Mouse (Mus musculus) myocyte (in vitro differentiated cells): ENCODE data around the gene Gm4791. TPM values are rescaled to one million over a fixed set of nuclear protein-coding genes. Genes with fewer than 3 reads are reported as not detected.
A peak's percentile ranks its signal among the peaks of the same experiment; 100 is the strongest.

Experiments
- H3K27me3 ChIP-seq: one replicate; pipeline ENCODE4 v1.6.1; 2011; ENCODE audit not compliant: control insufficient read depth, insufficient read depth, insufficient read length
- H3K36me3 ChIP-seq: one replicate; pipeline ENCODE4 v1.6.1; 2011; ENCODE audit not compliant: control insufficient read depth, insufficient read depth
- H3K4me2 ChIP-seq: one replicate; pipeline ENCODE4 v1.6.1; 2011; ENCODE audit warnings: low read depth, control low read depth
- H3K4me3 ChIP-seq: one replicate; pipeline ENCODE4 v1.5.1; 2011; ENCODE audit warnings: mild to moderate bottlenecking, control low read depth, moderate library complexity
- H3K79me2 ChIP-seq: one replicate; pipeline ENCODE4 v1.6.1; 2011; ENCODE audit not compliant: control insufficient read depth, insufficient read depth
- H3ac ChIP-seq: one replicate; pipeline ENCODE4 v1.6.1; 2011; ENCODE audit not compliant: control insufficient read depth, insufficient read length
- CEBPB ChIP-seq: IDR thresholded peaks from 2 replicates; pipeline ENCODE4 v1.6.1; 2011; ENCODE audit warnings: mild to moderate bottlenecking, moderate library complexity; ENCODE audit not compliant: poor library complexity, insufficient read depth, severe bottlenecking
- E2F4 ChIP-seq: IDR thresholded peaks from one replicate; pipeline ENCODE4 v1.6.1; 2011; ENCODE audit warnings: mild to moderate bottlenecking, control low read depth, moderate library complexity; ENCODE audit not compliant: insufficient read depth
- MAX ChIP-seq: IDR thresholded peaks from one replicate; pipeline ENCODE4 v1.6.1; 2011; ENCODE audit warnings: low read depth, mild to moderate bottlenecking, control low read depth
- MYOD1 ChIP-seq, 3 experiments: IDR thresholded peaks; one replicate each; pipeline ENCODE4 v1.6.1; 2011; ENCODE audit warnings: control low read depth in 2 of 3, low read depth in 2 of 3, mild to moderate bottlenecking in 2 of 3, moderate library complexity in 1 of 3; ENCODE audit not compliant: insufficient read length in 2 of 3, control insufficient read depth in 1 of 3
- MYOG ChIP-seq, 3 experiments: IDR thresholded peaks; one replicate each; pipeline ENCODE4 v1.6.1; 2011; ENCODE audit warnings: control low read depth in 2 of 3, low read depth in 2 of 3, mild to moderate bottlenecking in 2 of 3; ENCODE audit not compliant: insufficient read length in 2 of 3, control insufficient read depth in 1 of 3, insufficient read depth in 1 of 3
- POLR2A ChIP-seq: IDR thresholded peaks from one replicate; pipeline ENCODE4 v1.6.1; 2011; ENCODE audit warnings: low read depth, mild to moderate bottlenecking, control low read depth, moderate library complexity; ENCODE audit not compliant: insufficient read length
- POLR2AphosphoS2 ChIP-seq: IDR thresholded peaks from one replicate; pipeline ENCODE4 v1.6.1; 2011; ENCODE audit warnings: low read depth, control low read depth; ENCODE audit not compliant: insufficient read length
- REST ChIP-seq: IDR thresholded peaks from one replicate; pipeline ENCODE4 v1.6.1; 2011; ENCODE audit warnings: mild to moderate bottlenecking, control low read depth, moderate library complexity; ENCODE audit not compliant: insufficient read depth, insufficient read length
- SRF ChIP-seq: IDR thresholded peaks from one replicate; pipeline ENCODE4 v1.6.1; 2011; ENCODE audit warnings: low read depth; ENCODE audit not compliant: control insufficient read depth, insufficient read length
- TCF12 ChIP-seq: IDR thresholded peaks from one replicate; pipeline ENCODE4 v1.6.1; 2011; ENCODE audit warnings: mild to moderate bottlenecking, control low read depth; ENCODE audit not compliant: poor library complexity, insufficient read depth, severe bottlenecking
- TCF3 ChIP-seq: IDR thresholded peaks from one replicate; pipeline ENCODE4 v1.6.1; 2011; ENCODE audit warnings: low read depth, control low read depth; ENCODE audit not compliant: insufficient read length
- USF1 ChIP-seq: IDR thresholded peaks from one replicate; pipeline ENCODE4 v1.6.1; 2011; ENCODE audit warnings: low read depth, mild to moderate bottlenecking, control low read depth, moderate library complexity
- polyA plus RNA-seq: library from polyadenylated mRNA; unstranded; fragments of >200 nt; fragmentation: generic; extraction: Trizol; gene quantifications from one replicate; pipeline ENCODE4 v1.2.1, GENCODE M21; 2012; ENCODE audit warnings: missing spikeins

Gene Gm4791
- not detected for polyA plus RNA-seq

GRCm38 (mm10) chr9:46998338-46998791 lies at the start of gene Gm4791:
Gene Gm4791 (plus strand): TSS chr9:46998741.
- Histone ChIP-seq H3ac (no peak within 1 kb of the TSS), H3K79me2 (no peaks in the 10 kb centered on the region), H3K36me3 (no peaks in the 10 kb centered on the region), H3K4me3 (no peak within 1 kb of the TSS), H3K27me3 (no peaks in the 10 kb centered on the region), H3K4me2 (no peak within 1 kb of the TSS)
- TF ChIP-seq SRF (no peak), MYOD1 (IDR thresholded peaks at IDR 0.05; ENCODE audit: control insufficient read depth in 1 of 3, insufficient read length in 2 of 3, low read depth in 2 of 3) (peak in 1 of 3 experiments; percentile 6)

GRCm38 (mm10) chr9:46956286-46956685 lies 42.3 kb upstream of the Gm4791 start:
- H3K4me2 ChIP-seq, result no peak overlapping the region
- no peak overlapping the region for H3ac ChIP-seq
- H3K36me3 ChIP-seq, result no peaks in the 10 kb centered on the region
- no peak overlapping the region for H3K4me3 ChIP-seq
- TF ChIP-seq MAX (no peak), MYOD1 (IDR thresholded peaks at IDR 0.05; ENCODE audit: control insufficient read depth in 1 of 3, insufficient read length in 2 of 3, low read depth in 2 of 3) (no peak), MYOG (IDR thresholded peaks at IDR 0.05; ENCODE audit: control insufficient read depth in 1 of 3, insufficient read depth in 1 of 3, insufficient read length in 2 of 3, low read depth in 2 of 3) (no peak), REST (no peak), USF1 (no peak), TCF12 (no peak), TCF3 (no peak), POLR2AphosphoS2 (no peak), POLR2A (no peak), E2F4 (no peak), SRF (no peak), CEBPB (no peak)
- H3K79me2 ChIP-seq, result no peaks in the 10 kb centered on the region
- H3K27me3 ChIP-seq, result no peaks in the 10 kb centered on the region

- no peaks in the 10 kb centered on the region for H3K27me3 ChIP-seq
- H3K79me2 ChIP-seq, result no peaks in the 10 kb centered on the region
- H3K4me3 ChIP-seq, result no peak overlapping the region
- TF ChIP-seq REST (no peak), CEBPB (no peak), MYOG (IDR thresholded peaks at IDR 0.05; ENCODE audit: control insufficient read depth in 1 of 3, insufficient read depth in 1 of 3, insufficient read length in 2 of 3, low read depth in 2 of 3) (no peak), MYOD1 (IDR thresholded peaks at IDR 0.05; ENCODE audit: control insufficient read depth in 1 of 3, insufficient read length in 2 of 3, low read depth in 2 of 3) (no peak), E2F4 (no peak)
- no peak overlapping the region for H3K4me2 ChIP-seq
- no peaks in the 10 kb centered on the region for H3K36me3 ChIP-seq
- H3ac ChIP-seq, result no peak overlapping the region
Observed at GRCm38 (mm10) chr9:46957420-46957950, 41.1 kb upstream of the Gm4791 start.

- TF ChIP-seq E2F4 (no peak), REST (no peak), CEBPB (no peak), TCF3 (no peak), MYOG (IDR thresholded peaks at IDR 0.05; ENCODE audit: control insufficient read depth in 1 of 3, insufficient read depth in 1 of 3, insufficient read length in 2 of 3, low read depth in 2 of 3) (no peak), POLR2A (no peak), TCF12 (no peak), MAX (no peak), USF1 (no peak), MYOD1 (IDR thresholded peaks at IDR 0.05; ENCODE audit: control insufficient read depth in 1 of 3, insufficient read length in 2 of 3, low read depth in 2 of 3) (no peak), SRF (no peak), POLR2AphosphoS2 (no peak)
- H3K4me2 ChIP-seq, result no peak overlapping the region
Observed at GRCm38 (mm10) chr9:46966028-46966427, 32.5 kb upstream of the Gm4791 start.

GRCm38 (mm10) chr9:46968970-46969369 lies 29.6 kb upstream of the Gm4791 start:
- Histone ChIP-seq H3K4me2 (no peak overlapping the region), H3K79me2 (no peaks in the 10 kb centered on the region)

More at GRCm38 (mm10) chr9:46966028-46966427, 32.5 kb upstream of the Gm4791 start:
- H3K36me3 ChIP-seq, result no peaks in the 10 kb centered on the region
- H3K27me3 ChIP-seq, result no peaks in the 10 kb centered on the region
- H3K4me3 ChIP-seq, result no peak overlapping the region
- no peak overlapping the region for H3ac ChIP-seq
- no peaks in the 10 kb centered on the region for H3K79me2 ChIP-seq

More at GRCm38 (mm10) chr9:46968970-46969369, 29.6 kb upstream of the Gm4791 start:
- Histone ChIP-seq H3K4me3 (no peak overlapping the region), H3K36me3 (no peaks in the 10 kb centered on the region), H3ac (no peak overlapping the region), H3K27me3 (no peaks in the 10 kb centered on the region)
- TF ChIP-seq MYOG (IDR thresholded peaks at IDR 0.05; ENCODE audit: control insufficient read depth in 1 of 3, insufficient read depth in 1 of 3, insufficient read length in 2 of 3, low read depth in 2 of 3) (no peak), MAX (no peak), MYOD1 (IDR thresholded peaks at IDR 0.05; ENCODE audit: control insufficient read depth in 1 of 3, insufficient read length in 2 of 3, low read depth in 2 of 3) (no peak), USF1 (no peak), POLR2AphosphoS2 (no peak), SRF (no peak), TCF12 (no peak), TCF3 (no peak), REST (no peak), CEBPB (no peak), E2F4 (no peak), POLR2A (no peak)
